Mouse (Mus musculus) forebrain, embryonic 15.5 days (tissue): ENCODE results near the gene Tmem178. TPM values are rescaled to one million over a fixed set of nuclear protein-coding genes. Genes with fewer than 3 reads are reported as not detected.
A peak's percentile ranks its signal among the peaks of the same experiment; 100 is the strongest.

Experiments
- ATAC-seq: fragments of 200-750 bp; cut with Nextera tagmentation; replicated peaks from 2 replicates; pipeline ENCODE4 v1.8.0; 2017; ENCODE audit warnings: mild to moderate bottlenecking, moderate TSS enrichment, moderate library complexity
- H3K27ac ChIP-seq: fragments of 300-500 bp; sonication (generic); replicated peaks from 2 replicates; pipeline ENCODE4 v1.5.1; 2015; ENCODE audit warnings: mild to moderate bottlenecking, inconsistent platforms
- H3K27me3 ChIP-seq: fragments of 300-500 bp; sonication (generic); 2 replicates; pipeline ENCODE4 v1.6.1; 2015; ENCODE audit warnings: inconsistent platforms
- H3K36me3 ChIP-seq: fragments of 300-500 bp; sonication (generic); 2 replicates; pipeline ENCODE4 v1.6.1; 2015; ENCODE audit warnings: mild to moderate bottlenecking, inconsistent platforms
- H3K4me1 ChIP-seq: fragments of 300-500 bp; sonication (generic); 2 replicates; pipeline ENCODE4 v1.6.1; 2015; ENCODE audit warnings: inconsistent platforms
- H3K4me2 ChIP-seq: fragments of 300-500 bp; sonication (generic); replicated peaks from 2 replicates; pipeline ENCODE4 v1.6.1; 2015; ENCODE audit warnings: mild to moderate bottlenecking, inconsistent platforms
- H3K4me3 ChIP-seq: fragments of 300-500 bp; sonication (generic); 2 replicates; pipeline ENCODE4 v1.5.1; 2015; ENCODE audit warnings: mild to moderate bottlenecking, inconsistent platforms
- H3K9ac ChIP-seq: fragments of 300-500 bp; sonication (generic); replicated peaks from 2 replicates; pipeline ENCODE4 v1.6.1; 2015; ENCODE audit warnings: mild to moderate bottlenecking, inconsistent platforms
- H3K9me3 ChIP-seq: fragments of 300-500 bp; sonication (generic); 2 replicates; pipeline ENCODE4 v1.6.1; 2016; ENCODE audit warnings: inconsistent platforms
- WGBS: fragments of 180-500 bp; shearing (Covaris S2); methylation state at CpG from one replicate; pipeline ENCODE4 v1.1.7; 2015; ENCODE audit warnings: mixed read lengths; 5-methylcytosine and 5-hydroxymethylcytosine counted together
- polyA plus RNA-seq: library from polyadenylated mRNA; unstranded; fragments of >200 nt; fragmentation: Nextera tagmentation; extraction: Ambion mirVana; gene quantifications from 2 replicates; pipeline ENCODE4 v1.2.1, GENCODE M21; 2015

The Tmem178 gene
- polyA plus RNA-seq, 1 experiment from 2014 or later, result 43.7 TPM

DNA sequence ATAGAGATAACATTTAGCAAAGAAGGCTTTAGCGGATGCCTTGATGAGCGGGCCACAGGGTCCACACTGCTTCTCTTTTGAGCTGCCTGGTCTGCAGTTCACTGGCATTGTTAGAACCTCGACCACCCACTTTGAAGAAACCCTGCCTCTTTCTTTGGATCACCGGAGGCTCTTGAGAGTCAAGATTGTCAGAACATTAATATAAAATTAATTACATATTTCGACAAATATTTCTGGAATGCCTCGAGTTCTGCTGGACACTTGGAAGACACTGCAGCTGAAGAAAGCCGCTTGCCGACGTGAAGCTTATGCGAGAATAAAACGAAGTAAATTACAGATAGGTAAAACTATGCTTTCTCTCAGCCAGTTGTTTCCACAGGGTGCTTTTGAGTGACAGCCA, 60.0 kb downstream of the Tmem178 start:
- 81% methylated on average over 11 of the region's 11 CpGs for WGBS
- Histone ChIP-seq H3K9me3 (no peaks in the 10 kb centered on the region), H3K4me2 (no peak overlapping the region), H3K4me1 (peaks cover 10% of the 10 kb centered on the region), H3K27ac (no peak overlapping the region), H3K27me3 (no peaks in the 10 kb centered on the region), H3K9ac (no peak overlapping the region), H3K36me3 (peaks cover 9% of the 10 kb centered on the region; the same call in 1 of the 2 replicates), H3K4me3 (no peak overlapping the region)
- ATAC-seq, result no peak

DNA sequence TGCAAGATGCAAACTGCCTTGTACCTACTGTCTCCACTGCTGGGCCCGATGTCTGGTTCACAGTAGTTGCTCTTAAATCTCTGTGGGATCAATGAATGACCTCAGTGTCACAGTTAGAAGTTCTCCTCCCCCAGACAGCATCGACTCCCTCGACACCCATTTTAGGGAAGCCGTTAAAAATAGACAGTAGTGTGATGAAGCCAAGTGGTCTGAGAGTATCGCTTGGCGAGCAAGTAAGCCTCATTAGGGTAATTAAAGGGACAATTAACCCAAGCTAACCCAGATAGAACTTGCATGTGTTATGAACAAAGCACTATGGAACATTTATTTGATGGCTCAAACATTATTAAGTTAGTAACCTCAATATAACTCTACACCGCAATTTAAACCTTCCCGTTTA, 60.9 kb downstream of the Tmem178 start:
- Histone ChIP-seq H3K36me3 (peaks cover 9% of the 10 kb centered on the region; the same call in 1 of the 2 replicates), H3K27ac (no peak overlapping the region), H3K9ac (no peak overlapping the region), H3K27me3 (no peaks in the 10 kb centered on the region), H3K9me3 (no peaks in the 10 kb centered on the region), H3K4me3 (no peak overlapping the region), H3K4me2 (no peak overlapping the region), H3K4me1 (peaks cover 15% of the 10 kb centered on the region)
- 23% methylated on average over 8 of the region's 8 CpGs for WGBS
- peak; percentile 20; the same call in 1 of the 2 replicates for ATAC-seq

DNA sequence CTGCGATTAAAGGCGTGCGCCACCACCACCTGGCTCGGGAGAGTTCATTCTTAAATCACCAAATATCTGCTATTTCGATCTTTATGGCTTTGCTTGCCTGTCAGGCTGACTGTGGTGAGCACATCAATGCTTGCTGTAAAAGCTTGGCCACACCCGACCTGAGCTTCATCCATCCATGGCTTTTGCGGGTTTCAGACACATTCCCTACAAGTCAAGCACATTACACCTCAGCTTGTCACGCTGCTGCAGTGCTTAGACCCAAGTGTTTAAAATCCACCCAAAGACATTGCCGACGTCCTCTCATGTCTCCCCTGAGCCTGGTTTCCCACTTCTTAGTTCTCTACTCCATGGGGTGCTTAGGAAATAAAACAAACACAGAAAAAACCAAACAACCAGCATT, 64.7 kb downstream of the Tmem178 start:
- Histone ChIP-seq H3K27ac (no peak overlapping the region), H3K36me3 (no peaks in the 10 kb centered on the region), H3K4me1 (peaks cover 29% of the 10 kb centered on the region), H3K27me3 (no peaks in the 10 kb centered on the region), H3K4me2 (no peak overlapping the region), H3K4me3 (no peak overlapping the region), H3K9me3 (no peaks in the 10 kb centered on the region), H3K9ac (no peak overlapping the region)
- ATAC-seq, result no peak
- WGBS, result 91% methylated on average over 10 of the region's 10 CpGs

DNA sequence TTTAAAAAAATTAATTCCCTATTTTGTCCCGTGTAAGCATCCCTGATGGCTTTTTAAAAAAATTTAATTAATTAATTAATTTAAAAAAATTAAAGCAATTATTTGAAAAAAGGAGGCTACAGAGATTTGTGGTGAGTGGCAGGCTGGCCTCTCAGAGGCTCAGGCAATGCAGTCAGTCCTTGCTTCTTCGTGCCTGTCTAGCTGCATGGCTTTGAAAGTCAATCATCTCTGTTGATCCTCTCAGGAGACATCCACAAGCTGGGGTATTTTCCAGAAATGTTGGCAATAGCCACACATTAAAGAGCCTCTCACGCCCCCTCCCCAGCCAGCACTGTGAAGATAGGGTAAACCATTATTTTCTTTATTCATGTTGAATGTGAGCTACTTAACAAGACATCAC, 65.8 kb downstream of the Tmem178 start:
- no peak overlapping the region for H3K4me3 ChIP-seq
- no peak overlapping the region for H3K9ac ChIP-seq
- no peak overlapping the region for H3K4me2 ChIP-seq
- peak overlapping the region; percentile 6; the same call in 1 of the 2 replicates for H3K27ac ChIP-seq
- H3K36me3 ChIP-seq, result no peaks in the 10 kb centered on the region
- H3K4me1 ChIP-seq, result peaks cover 23% of the 10 kb centered on the region
- ATAC-seq, result 0 out of 2 replicates have a peak, but pooled peaks have one; percentile 2
- H3K9me3 ChIP-seq, result no peaks in the 10 kb centered on the region
- no peaks in the 10 kb centered on the region for H3K27me3 ChIP-seq
- WGBS, result 51% methylated on average over 3 of the region's 3 CpGs

DNA sequence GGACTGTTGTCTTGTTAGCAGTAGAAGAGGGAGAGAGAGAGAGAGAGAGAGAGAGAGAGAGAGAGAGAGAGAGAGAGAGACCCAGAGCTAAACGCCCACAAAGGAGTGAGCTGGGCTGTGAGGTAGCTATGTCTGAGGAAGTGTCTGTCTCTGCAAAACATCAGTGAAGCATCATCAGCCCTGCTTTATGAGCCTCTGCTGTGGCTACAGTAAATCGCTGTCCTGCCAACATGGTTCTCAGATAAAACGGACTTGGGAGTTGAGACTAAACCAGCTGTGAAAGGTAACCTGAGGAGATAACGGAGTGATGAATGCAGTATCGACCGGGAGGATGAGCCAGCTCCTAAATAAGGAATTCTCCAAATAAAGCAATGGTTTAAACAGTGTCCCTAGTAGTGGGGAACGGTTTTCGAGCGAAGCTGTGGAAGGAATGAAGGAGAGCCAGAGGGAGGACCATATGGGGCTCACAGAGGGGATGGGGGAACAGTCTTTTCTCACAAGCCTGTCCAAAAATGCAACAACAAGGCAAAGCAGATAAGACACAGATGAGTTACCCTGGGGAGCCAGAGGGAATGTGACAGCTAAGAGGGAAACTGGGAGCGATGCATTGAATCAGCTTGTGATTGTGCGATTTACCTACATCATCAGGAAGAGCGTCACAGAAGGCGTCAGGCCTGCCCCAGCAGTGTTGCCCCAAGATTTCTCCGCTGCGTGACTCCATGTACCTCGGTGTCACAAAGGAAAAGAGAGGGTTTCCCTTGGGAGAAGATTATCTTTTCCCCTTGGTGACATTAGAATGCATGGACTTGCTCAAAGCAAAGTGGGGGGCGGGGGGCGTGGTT, 66.6 kb downstream of the Tmem178 start:
- Histone ChIP-seq H3K9me3 (no peaks in the 10 kb centered on the region), H3K4me3 (no peak overlapping the region), H3K36me3 (no peaks in the 10 kb centered on the region), H3K27me3 (no peaks in the 10 kb centered on the region), H3K4me2 (no peak overlapping the region), H3K9ac (no peak overlapping the region), H3K4me1 (peaks cover 19% of the 10 kb centered on the region; the same call in 1 of the 2 replicates), H3K27ac (peak overlapping the region; percentile 73)
- peak; percentile 55 for ATAC-seq
- WGBS, result 67% methylated on average over 18 of the region's 18 CpGs

DNA sequence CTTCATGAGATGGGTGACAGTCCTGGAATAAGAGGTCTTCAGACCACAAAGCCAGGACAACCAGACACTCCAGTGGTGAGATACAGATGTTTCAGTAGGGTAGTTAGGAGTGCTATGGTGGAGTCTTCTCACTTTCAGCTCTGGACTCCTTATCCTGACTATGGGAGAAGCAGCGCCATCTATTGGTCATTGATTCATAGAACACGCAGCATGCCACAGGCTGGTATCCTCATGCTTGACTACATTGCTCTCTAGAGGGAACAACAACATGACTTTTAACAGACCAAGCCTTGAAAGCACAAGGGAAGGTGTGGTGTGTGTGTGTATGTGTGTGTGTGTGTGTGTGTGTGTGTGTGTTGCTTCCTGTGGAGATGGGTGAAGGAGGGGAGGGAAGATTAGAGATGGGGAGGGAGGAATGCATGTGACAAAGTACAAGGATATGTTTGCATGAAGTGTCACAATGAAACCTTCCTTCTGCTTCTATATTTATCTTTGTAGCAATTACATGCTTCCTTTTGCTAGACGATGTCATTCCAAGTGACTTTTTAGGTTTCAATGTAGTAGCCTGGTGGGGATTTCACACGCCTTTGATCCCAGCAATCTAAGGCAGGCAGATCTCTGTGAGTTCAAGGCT, 71.5 kb downstream of the Tmem178 start:
- Histone ChIP-seq H3K36me3 (no peaks in the 10 kb centered on the region), H3K9ac (no peak overlapping the region), H3K9me3 (no peaks in the 10 kb centered on the region), H3K4me1 (peaks cover 20% of the 10 kb centered on the region), H3K4me2 (no peak overlapping the region), H3K27me3 (no peaks in the 10 kb centered on the region), H3K4me3 (no peak overlapping the region), H3K27ac (no peak overlapping the region)
- 52% methylated on average over 4 of the region's 4 CpGs for WGBS
- ATAC-seq, result peak; percentile 70

DNA sequence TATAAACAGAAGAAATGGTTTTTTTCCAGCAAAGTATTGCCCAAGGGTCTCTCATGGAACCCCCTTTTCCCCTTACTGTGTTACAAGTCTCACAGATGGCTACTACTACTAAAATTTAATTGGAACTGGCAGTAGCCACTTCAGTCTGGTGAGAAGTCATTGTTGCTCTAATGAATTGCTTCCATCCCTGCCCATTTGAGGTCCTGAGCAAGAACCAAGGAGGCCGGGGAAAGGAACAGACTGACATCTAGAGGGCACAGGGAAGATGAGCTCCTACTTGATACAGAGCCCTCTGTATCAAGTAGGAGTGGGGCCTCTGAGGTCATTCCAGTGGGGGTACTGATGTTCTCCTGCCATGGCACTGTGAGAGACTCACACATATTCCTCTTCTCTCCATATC, 72.7 kb downstream of the Tmem178 start:
- Histone ChIP-seq H3K36me3 (no peaks in the 10 kb centered on the region), H3K4me2 (no peak overlapping the region), H3K27me3 (no peaks in the 10 kb centered on the region), H3K4me3 (no peak overlapping the region), H3K9me3 (no peaks in the 10 kb centered on the region), H3K27ac (no peak overlapping the region), H3K9ac (no peak overlapping the region), H3K4me1 (peaks cover 9% of the 10 kb centered on the region; the same call in 1 of the 2 replicates)
- ATAC-seq, result peak; percentile 66
- 46% methylated on average over 1 of the region's 1 CpGs for WGBS

DNA sequence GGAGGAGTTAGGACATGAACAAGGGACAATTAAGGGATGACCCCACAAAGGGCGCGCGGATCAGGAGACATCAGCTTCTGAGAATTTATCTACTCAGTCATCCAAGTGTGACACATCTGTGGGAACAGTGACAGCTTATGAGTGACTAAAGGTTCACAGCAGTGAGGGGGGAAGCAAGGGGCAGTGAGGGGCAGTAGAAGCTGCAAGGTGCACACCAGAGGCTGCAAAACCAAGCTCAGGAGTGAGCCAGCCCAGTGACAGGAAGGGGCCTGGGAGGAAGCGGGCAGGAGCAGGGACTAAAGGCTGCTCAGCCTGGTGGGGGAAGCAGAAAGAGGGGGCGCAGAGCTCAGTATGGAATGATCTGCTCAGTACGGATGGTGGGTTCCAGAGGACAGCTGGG, 82.9 kb downstream of the Tmem178 start:
- H3K36me3 ChIP-seq, result peaks cover 11% of the 10 kb centered on the region; the same call in 1 of the 2 replicates
- no peak overlapping the region for H3K9ac ChIP-seq
- no peaks in the 10 kb centered on the region for H3K27me3 ChIP-seq
- no peaks in the 10 kb centered on the region for H3K9me3 ChIP-seq
- 88% methylated on average over 6 of the region's 6 CpGs for WGBS
- H3K4me3 ChIP-seq, result no peak overlapping the region
- H3K4me2 ChIP-seq, result no peak overlapping the region
- H3K4me1 ChIP-seq, result no peaks in the 10 kb centered on the region
- no peak overlapping the region for H3K27ac ChIP-seq
- ATAC-seq, result no peak; the same call in 1 of the 2 replicates

DNA sequence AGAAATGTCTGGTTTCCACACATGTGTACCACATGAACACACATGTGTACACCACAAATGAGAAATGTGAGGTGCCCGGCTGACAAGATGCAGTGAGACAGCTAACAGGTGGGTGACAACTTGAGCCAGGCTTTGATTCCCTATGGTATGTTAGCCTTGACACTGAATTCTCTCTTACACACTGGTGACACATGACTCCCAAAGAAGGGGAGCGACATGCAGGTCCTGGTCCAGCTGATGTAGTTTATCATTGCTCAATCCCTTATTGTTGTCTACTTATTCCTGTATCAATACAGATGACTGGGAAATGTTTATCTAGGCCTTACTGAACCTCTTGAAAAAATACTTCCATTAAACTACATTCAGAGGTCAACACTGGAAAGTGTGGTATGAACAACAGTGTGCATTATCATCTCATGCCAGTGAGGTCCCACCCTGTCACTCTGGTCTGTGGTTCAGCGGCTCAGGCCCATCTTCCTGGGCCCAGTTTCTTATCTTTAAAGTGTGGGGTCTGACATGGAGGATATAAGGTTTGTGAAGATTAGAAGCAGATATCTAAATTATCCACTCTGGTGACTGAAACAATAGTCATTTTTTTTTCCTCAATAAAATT, 87.5 kb downstream of the Tmem178 start:
- Histone ChIP-seq H3K27ac (no peak overlapping the region), H3K27me3 (no peaks in the 10 kb centered on the region), H3K4me1 (no peaks in the 10 kb centered on the region), H3K36me3 (peaks cover 11% of the 10 kb centered on the region; the same call in 1 of the 2 replicates), H3K9ac (no peak overlapping the region), H3K4me3 (no peak overlapping the region), H3K4me2 (no peak overlapping the region), H3K9me3 (no peaks in the 10 kb centered on the region)
- ATAC-seq, result no peak
- WGBS, result 97% methylated on average over 3 of the region's 3 CpGs

DNA sequence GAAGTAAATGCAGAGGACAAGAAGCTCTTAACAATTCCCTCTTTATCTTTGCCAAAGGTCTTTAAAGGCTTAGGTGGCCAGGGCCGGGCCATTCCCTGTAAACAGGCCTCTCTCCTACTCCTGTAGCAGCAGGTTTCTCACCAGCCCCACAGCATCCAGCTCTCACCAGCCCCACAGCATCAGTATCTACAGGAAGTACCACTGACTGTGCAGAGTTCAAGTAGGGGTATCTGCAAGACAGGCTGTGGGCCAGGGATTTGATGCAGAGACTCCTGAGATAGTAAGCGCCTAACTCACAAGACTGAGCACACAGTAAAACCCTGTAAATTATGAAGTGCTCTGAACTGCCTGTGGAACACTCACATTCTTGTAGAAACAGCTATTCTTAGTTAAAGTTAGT, 88.5 kb downstream of the Tmem178 start:
- no peak overlapping the region for H3K4me2 ChIP-seq
- no peaks in the 10 kb centered on the region for H3K4me1 ChIP-seq
- no peak overlapping the region for H3K4me3 ChIP-seq
- no peaks in the 10 kb centered on the region for H3K9me3 ChIP-seq
- no peak overlapping the region for H3K9ac ChIP-seq
- 79% methylated on average over 2 of the region's 2 CpGs for WGBS
- no peaks in the 10 kb centered on the region for H3K27me3 ChIP-seq
- ATAC-seq, result no peak
- H3K36me3 ChIP-seq, result peaks cover 12% of the 10 kb centered on the region; the same call in 1 of the 2 replicates
- H3K27ac ChIP-seq, result no peak overlapping the region

DNA sequence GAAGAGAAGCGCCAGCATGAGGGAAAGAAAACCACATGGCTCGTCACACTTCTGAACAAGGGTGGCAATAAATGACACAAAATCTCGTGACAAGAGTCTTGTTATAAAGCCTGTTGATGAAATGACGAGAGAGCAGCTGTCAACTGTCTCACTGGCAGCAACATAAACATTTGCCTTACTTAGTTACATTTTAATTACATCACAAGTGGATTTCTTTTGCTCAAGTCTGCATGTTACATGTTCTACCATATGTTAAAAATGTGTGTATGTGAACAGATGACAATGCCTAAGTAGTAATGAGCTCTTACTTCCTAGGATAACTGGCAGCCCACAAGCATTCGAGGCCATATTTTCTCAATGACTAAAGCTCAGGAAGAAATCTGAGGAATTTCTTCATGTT, 90.9 kb downstream of the Tmem178 start:
- peak; percentile 67; the same call in 1 of the 2 replicates for ATAC-seq
- no peak overlapping the region for H3K4me2 ChIP-seq
- no peaks in the 10 kb centered on the region for H3K9me3 ChIP-seq
- H3K9ac ChIP-seq, result no peak overlapping the region
- H3K36me3 ChIP-seq, result peaks cover 18% of the 10 kb centered on the region
- H3K27me3 ChIP-seq, result no peaks in the 10 kb centered on the region
- WGBS, result 58% methylated on average over 5 of the region's 5 CpGs
- no peak overlapping the region for H3K4me3 ChIP-seq
- H3K4me1 ChIP-seq, result no peaks in the 10 kb centered on the region
- peak overlapping the region; percentile 31; the same call in 1 of the 2 replicates for H3K27ac ChIP-seq
